Mouse (Mus musculus) layer of hippocampus, adult 11-12 months (tissue): ENCODE measurements around the gene Cemip.
"Not testable (repeated sequence)": the region's sequence is repeated elsewhere in the genome, so short reads cannot be mapped to it uniquely, and the experiment has no call there.

Experiments
- DNase-seq: peaks from one replicate; pipeline ENCODE4 v3.0.0; 2022; ENCODE audit warnings: low spot score

Cemip gene

GRCm38 (mm10) chr7:84086039-84086829 lies at the start of gene Cemip:
TSS of gene Cemip (minus strand) at chr7:84086502.
- DNase-seq: peak; percentile 87

- DNase-seq: no peak
Measured at GRCm38 (mm10) chr7:84132704-84133103, 46.4 kb upstream of the Cemip start.

DNA sequence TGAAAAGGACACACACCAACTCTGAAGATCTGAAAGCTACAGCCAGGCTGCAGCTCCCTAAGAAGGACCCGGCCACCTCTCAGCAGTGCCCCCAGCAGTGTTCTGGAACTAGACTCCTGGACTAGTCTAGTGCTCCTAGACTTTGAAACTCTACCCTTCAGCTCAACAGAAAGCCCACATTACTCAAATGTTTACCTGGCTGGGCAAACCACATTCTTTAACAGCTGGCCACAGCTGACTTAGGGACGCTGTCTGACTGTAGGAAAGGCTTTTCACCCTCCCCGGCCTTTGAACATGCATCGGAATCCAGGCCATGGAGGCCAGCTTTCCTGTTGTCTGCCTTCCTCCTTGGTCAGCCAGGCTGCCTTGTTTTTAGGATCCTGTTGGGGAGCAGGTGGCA lies 45.4 kb upstream of the Cemip start:
- DNase-seq: no peak

DNA sequence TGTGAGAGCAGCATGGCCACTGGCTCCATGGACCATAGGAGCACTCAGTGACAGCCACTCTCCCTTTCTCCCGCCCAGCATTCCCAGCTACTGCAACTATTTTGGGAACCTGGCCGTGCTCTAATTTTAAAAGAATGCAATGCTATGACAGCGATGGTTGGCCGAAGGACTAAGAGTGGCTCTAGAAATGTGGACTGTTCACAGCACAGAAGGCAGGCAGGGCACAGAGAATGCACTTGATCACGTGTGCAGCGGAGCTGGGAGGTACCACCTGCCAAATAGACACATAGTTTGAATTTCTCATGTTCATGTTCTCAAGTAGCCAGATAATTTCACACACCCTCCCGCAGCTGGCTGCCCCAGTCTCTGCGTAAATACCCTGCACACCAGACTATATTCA lies 42.4 kb upstream of the Cemip start:
- DNase-seq: no peak

DNA sequence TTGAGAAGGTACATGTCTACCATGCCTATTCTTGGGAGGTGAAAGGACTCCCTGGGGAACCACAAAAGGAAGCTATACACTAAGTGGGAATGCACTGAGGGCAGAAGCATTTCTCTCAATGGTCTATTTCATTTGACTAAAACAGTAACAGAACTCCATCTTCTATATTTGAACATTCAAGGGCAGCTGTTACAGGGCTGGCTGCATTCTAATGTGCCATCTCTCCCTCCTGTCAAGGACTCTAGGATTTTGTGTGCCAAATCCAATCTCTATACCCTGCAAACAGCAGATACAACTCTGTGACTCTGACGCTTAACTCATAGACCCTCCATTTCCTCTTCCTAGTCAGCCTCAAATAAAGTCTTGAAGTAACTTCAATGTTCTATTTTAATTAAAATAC lies 39.4 kb upstream of the Cemip start:
- no peak for DNase-seq

GRCm38 (mm10) chr7:84123651-84124050 lies 37.3 kb upstream of the Cemip start:
- DNase-seq: not testable (repeated sequence)

DNA sequence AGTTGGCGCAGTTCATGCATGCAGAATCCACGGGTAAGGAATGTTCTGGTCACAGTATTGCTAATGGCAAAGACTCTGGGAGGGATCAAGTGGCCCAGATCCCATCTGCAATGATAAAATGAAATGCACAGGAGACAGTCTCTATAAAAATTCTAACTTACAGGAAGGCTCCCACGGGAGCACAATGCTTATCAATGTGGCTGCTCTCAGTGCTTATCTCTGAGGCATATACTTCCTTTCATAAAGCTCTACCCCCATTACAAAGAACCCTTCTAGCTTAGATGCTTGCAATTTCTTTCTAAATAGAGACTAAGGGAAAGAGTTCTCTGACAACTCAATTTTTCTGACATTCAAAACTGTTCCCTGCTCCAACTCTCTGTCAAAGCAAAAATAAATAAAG lies 35.5 kb upstream of the Cemip start:
- no peak for DNase-seq

DNA sequence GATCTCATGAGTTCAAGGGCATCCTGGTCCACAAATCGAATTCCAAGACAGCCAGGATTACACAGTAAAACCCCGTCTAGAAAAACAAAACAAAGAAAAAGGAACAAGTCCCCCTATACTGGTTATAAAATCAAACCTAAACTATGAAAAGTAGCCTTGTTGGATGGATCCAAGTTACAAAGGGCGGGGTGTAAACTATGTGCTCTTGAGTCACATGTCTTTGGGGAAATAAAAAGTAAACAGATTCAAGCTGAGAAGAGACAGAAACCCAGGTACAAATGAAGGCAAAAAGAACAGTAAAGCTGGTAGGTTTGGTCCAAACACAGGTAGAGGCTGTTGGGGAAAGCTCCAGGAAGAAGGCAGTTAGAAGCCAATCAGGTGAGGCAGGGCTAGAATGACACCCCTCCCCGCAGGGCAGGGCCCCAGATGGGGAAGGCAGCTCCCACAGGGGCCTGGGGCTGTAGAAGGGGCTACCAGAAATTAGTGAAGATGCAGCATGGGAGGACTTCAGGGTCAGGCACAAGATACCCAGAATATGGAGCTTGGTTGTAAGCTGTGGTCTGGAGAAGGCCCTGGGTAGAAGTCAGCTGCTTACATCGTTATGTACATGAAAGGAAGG lies 33.9 kb upstream of the Cemip start:
- no peak for DNase-seq

- DNase-seq: no peak
Measured at GRCm38 (mm10) chr7:84119216-84120105, 33.2 kb upstream of the Cemip start.

GRCm38 (mm10) chr7:84117543-84118122 lies 31.3 kb upstream of the Cemip start:
- DNase-seq: no peak

- DNase-seq: no peak
Measured at GRCm38 (mm10) chr7:84116621-84117542, 30.6 kb upstream of the Cemip start.

DNA sequence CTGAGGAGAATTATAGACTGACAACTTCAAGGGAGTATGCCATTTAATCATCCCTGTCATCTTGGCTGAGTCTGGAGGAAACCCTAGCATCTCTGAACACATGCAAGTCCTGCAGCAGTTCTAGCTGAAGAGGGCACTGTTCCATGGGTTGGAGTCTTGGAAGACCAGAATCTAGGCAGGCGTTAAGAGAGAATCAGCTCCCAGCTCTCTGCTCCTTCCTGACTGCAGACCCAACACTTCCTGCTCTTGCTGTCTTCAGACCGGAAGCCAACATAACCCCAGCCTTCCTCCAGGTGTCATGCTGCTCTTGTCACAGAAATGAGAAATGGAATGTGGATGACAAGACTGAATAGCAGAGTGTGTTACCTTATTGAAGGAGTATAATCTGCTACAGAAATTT lies 29.1 kb upstream of the Cemip start:
- DNase-seq: no peak

DNA sequence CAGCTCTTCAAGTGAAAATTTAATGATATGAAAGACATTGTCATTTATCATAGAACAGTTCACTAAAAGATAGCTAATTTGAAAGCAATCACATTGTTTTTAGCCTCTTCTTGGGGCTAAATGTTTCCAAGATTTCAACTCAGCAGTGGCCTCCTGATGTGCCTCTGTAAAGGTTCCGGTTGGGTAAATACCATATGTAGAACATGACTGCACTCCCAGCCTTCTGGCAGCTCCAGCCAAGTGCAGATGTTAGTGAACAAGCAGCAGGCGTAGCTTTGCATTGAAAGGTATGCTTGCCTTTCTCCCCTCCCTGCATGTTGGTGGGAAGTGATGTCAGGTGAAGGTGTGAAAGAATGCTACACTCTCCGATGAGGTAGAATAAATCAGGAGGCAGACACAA lies 28.5 kb upstream of the Cemip start:
- no peak for DNase-seq

DNA sequence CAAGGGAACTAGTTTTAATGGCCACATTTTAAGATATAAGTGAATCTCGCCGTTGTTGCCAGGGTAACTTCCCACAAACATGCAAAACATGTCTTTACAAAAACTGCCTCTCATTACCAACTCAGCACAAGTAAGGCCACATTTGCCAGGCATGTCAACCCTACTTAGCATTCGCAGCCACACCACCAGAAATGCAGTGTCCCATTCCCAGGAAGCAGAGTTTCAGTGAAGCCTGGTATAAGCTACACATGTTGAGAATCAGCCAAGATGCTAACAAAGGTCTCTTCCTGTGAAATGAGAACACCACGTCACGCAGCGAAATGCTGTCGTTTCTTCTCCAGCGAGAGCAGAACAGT lies 26.7 kb upstream of the Cemip start:
- no peak for DNase-seq

GRCm38 (mm10) chr7:84112351-84113034 lies 26.2 kb upstream of the Cemip start:
- no peak for DNase-seq

GRCm38 (mm10) chr7:84111716-84112350 lies 25.5 kb upstream of the Cemip start:
- no peak for DNase-seq

DNA sequence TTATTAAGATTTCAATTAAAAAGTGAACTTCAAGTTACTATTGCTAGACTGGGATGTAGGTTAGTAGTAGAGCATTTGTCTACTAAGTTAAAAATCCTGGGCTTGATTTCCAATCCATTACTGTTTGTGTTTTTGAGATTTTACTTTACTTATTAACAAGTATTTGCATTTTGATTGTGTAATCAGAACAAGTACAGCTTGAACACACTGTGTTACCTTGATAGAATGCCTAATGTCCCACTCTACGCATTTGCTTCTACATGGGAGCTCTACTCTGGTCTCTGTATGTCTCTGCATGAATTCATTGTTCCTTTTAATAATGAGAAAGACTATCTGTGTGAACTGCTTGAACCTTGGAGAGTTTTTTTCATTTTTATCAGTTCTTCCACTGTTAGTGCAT lies 20.6 kb upstream of the Cemip start:
- DNase-seq: no peak

DNA sequence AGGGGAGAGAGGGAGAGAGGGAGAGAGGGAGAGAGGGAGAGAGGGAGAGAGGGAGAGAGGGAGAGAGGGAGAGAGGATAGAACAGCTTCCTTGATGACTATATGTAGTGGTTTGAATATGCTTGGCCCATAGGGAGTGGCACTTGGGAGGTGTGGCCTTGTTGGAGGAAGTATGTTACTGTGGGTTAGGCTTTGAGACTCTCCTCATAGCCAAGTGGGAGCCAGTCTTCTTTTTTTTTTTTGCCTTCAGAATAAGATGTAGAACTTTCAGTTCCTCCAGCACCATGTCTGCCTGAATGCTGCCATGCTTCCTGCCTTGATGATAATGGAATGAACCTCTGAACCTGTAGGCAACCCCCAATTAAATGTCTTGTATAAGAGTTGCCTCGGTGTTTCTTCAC lies 16.3 kb upstream of the Cemip start:
- no peak for DNase-seq

- DNase-seq: no peak
Measured at GRCm38 (mm10) chr7:84100672-84101071, 14.4 kb upstream of the Cemip start.

DNA sequence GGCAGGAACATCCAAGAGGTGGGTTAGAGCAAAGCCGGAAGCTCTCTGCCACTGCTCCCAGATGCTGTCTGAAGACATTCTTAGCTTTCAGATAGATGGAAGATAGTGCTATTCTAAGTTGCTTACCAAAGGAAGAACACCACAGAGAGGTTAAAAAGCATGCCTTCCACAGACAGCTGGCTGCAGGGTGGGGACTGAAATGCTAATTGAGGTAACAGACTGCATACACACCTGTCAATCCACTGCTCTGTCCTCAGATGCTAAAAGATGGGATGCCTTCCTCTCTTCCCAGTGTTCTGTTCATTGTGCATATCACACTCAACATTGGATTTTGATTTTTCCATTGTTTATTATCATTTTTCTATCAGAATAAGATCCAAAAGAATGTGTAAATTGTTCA lies 11.8 kb upstream of the Cemip start:
- no peak for DNase-seq
